Mouse (Mus musculus) G1E (cell line): ENCODE results near the gene Impdh2. TPM values are rescaled to one million over a fixed set of nuclear protein-coding genes. Genes with fewer than 3 reads are reported as not detected.

Source experiments
- ATAC-seq: 2 replicates; pipeline ENCODE4 v1.8.0; 2016; ENCODE audit warnings: mild to moderate bottlenecking; ENCODE audit not compliant: insufficient number of reproducible peaks, poor library complexity, low FRiP score, severe bottlenecking; ENCODE audit errors: extremely low read depth
- DNase-seq: peaks from one replicate; pipeline ENCODE4 v3.0.0; 2012; ENCODE audit warnings: low spot score
- H3K27me3 ChIP-seq: 2 replicates; pipeline ENCODE4 v1.6.1; 2012; ENCODE audit warnings: mild to moderate bottlenecking, low read length, inconsistent platforms; ENCODE audit not compliant: insufficient read depth
- H3K36me3 ChIP-seq: replicated peaks from 2 replicates; pipeline ENCODE3; 2012; ENCODE audit warnings: mild to moderate bottlenecking, inconsistent platforms
- H3K4me1 ChIP-seq: 2 replicates; pipeline ENCODE4 v1.6.1; 2012; ENCODE audit warnings: low read depth, low read length, inconsistent platforms, mixed read lengths; ENCODE audit not compliant: insufficient read depth
- H3K4me3 ChIP-seq: 2 replicates; pipeline ENCODE4 v1.5.1; 2012; ENCODE audit warnings: low read depth, mild to moderate bottlenecking, inconsistent platforms, low read length, moderate library complexity, mixed read lengths
- H3K9me3 ChIP-seq: replicated peaks from 2 replicates; pipeline ENCODE4 v1.6.1; 2012; ENCODE audit warnings: inconsistent platforms
- CTCF ChIP-seq: IDR thresholded peaks from 2 replicates; pipeline ENCODE4 v1.5.1; 2012; ENCODE audit warnings: low read depth, low read length, inconsistent platforms, mixed read lengths
- GATA1 ChIP-seq: IDR thresholded peaks from 2 replicates; pipeline ENCODE4 v1.6.1; 2012; ENCODE audit warnings: borderline replicate concordance, low read length, inconsistent platforms, mixed read lengths
- GATA2 ChIP-seq: IDR thresholded peaks from 2 replicates; pipeline ENCODE4 v1.6.1; 2012; ENCODE audit warnings: low read depth, low read length, inconsistent platforms, borderline replicate concordance
- POLR2AphosphoS5 ChIP-seq: IDR thresholded peaks from 2 replicates; pipeline ENCODE4 v1.6.1; 2012; ENCODE audit warnings: low read depth, low read length, inconsistent platforms; ENCODE audit not compliant: insufficient replicate concordance
- TAL1 ChIP-seq: conservative IDR thresholded peaks from 2 replicates; pipeline ENCODE4 v1.6.1; 2012; ENCODE audit warnings: low read depth, low read length, inconsistent platforms, mixed read lengths
- polyA plus RNA-seq: library from polyadenylated mRNA; stranded (reverse); fragments of >175 nt; gene quantifications from 2 replicates; pipeline ENCODE4 v1.2.3, GENCODE M21; 2012
- total RNA-seq, 2 experiments: library from RNA; stranded (forward) in 1 of 2; stranded (reverse) in 1 of 2; fragments of 200-1000 nt in 1 of 2; fragments of >200 nt in 1 of 2; fragmentation: Nextera tagmentation in 1 of 2; gene quantifications; 2 replicates each; pipeline ENCODE4 v1.2.3; 2014 to 2017

Gene Impdh2
- total and polyA plus RNA-seq, 3 experiments, result 154 to 247 (median 167) TPM

- ATAC-seq, result no peak
These were observed 34.7 kb upstream of the Impdh2 start for GRCm38 (mm10) chr9:108525400-108525799.

GRCm38 (mm10) chr9:108530954-108531353 is 29.1 kb upstream of the Impdh2 start:
- DNase-seq (no peak), ATAC-seq (no peak)
- Histone ChIP-seq H3K36me3 (peaks cover 95% of the 10 kb centered on the region), H3K4me3 (no peak overlapping the region), H3K27me3 (no peaks in the 10 kb centered on the region), H3K4me1 (peaks cover under 1% of the 10 kb centered on the region; the same call in 1 of the 2 replicates), H3K9me3 (no peaks in the 10 kb centered on the region)
- TF ChIP-seq GATA2 (no peak), GATA1 (no peak), CTCF (no peak), POLR2AphosphoS5 (no peak), TAL1 (no peak)

More at GRCm38 (mm10) chr9:108525400-108525799, 34.7 kb upstream of the Impdh2 start:
- Histone ChIP-seq H3K27me3 (no peaks in the 10 kb centered on the region), H3K36me3 (peaks cover 75% of the 10 kb centered on the region), H3K9me3 (no peaks in the 10 kb centered on the region), H3K4me1 (peaks cover 14% of the 10 kb centered on the region), H3K4me3 (no peak overlapping the region)
- DNase-seq, result no peak
- TF ChIP-seq POLR2AphosphoS5 (no peak), GATA1 (no peak), TAL1 (no peak), CTCF (no peak), GATA2 (no peak)

- no peak for TF ChIP-seq POLR2AphosphoS5
- no peak for TF ChIP-seq TAL1
- TF ChIP-seq GATA2, result no peak
- TF ChIP-seq GATA1, result no peak
- no peak for TF ChIP-seq CTCF
- DNase-seq, result no peak
- H3K4me3 ChIP-seq, result no peak overlapping the region
- no peaks in the 10 kb centered on the region for H3K27me3 ChIP-seq
- H3K36me3 ChIP-seq, result peaks cover 96% of the 10 kb centered on the region
- no peak for ATAC-seq
- peaks cover 4% of the 10 kb centered on the region; the same call in 1 of the 2 replicates for H3K4me1 ChIP-seq
- no peaks in the 10 kb centered on the region for H3K9me3 ChIP-seq
These were observed 28.6 kb upstream of the Impdh2 start for GRCm38 (mm10) chr9:108531496-108531895.

- DNase-seq (no peak), ATAC-seq (no peak)
- no peak for TF ChIP-seq GATA1
- TF ChIP-seq CTCF, result no peak
- TF ChIP-seq POLR2AphosphoS5, result no peak
- no peak for TF ChIP-seq GATA2
- no peak for TF ChIP-seq TAL1
- Histone ChIP-seq H3K4me1 (peaks cover 8% of the 10 kb centered on the region; the same call in 1 of the 2 replicates), H3K4me3 (no peak overlapping the region), H3K9me3 (no peaks in the 10 kb centered on the region), H3K27me3 (no peaks in the 10 kb centered on the region), H3K36me3 (peaks cover 91% of the 10 kb centered on the region)
These were observed 19.2 kb upstream of the Impdh2 start for GRCm38 (mm10) chr9:108540846-108541245.

- DNase-seq (no peak), ATAC-seq (no peak)
- TF ChIP-seq GATA2, result no peak
- TF ChIP-seq TAL1, result no peak
- no peak for TF ChIP-seq GATA1
- no peak for TF ChIP-seq CTCF
- TF ChIP-seq POLR2AphosphoS5, result no peak
- Histone ChIP-seq H3K4me1 (peaks cover 6% of the 10 kb centered on the region; the same call in 1 of the 2 replicates), H3K9me3 (no peaks in the 10 kb centered on the region), H3K4me3 (no peak overlapping the region), H3K36me3 (peaks cover 92% of the 10 kb centered on the region), H3K27me3 (no peaks in the 10 kb centered on the region)
These were observed 14.1 kb upstream of the Impdh2 start for GRCm38 (mm10) chr9:108545986-108546385.

GRCm38 (mm10) chr9:108546875-108547274 is 13.2 kb upstream of the Impdh2 start:
- Histone ChIP-seq H3K4me3 (no peak overlapping the region), H3K27me3 (no peaks in the 10 kb centered on the region), H3K9me3 (no peaks in the 10 kb centered on the region), H3K36me3 (peaks cover 91% of the 10 kb centered on the region), H3K4me1 (peaks cover 8% of the 10 kb centered on the region)
- DNase-seq (no peak), ATAC-seq (no peak)
- TF ChIP-seq CTCF (no peak), GATA1 (no peak), POLR2AphosphoS5 (no peak), TAL1 (no peak)

GRCm38 (mm10) chr9:108559169-108559568 is 917 bp upstream of the Impdh2 start:
- DNase-seq (no peak), ATAC-seq (no peak)
- TF ChIP-seq POLR2AphosphoS5, result no peak
- no peak for TF ChIP-seq TAL1
- TF ChIP-seq GATA2, result no peak
- no peak for TF ChIP-seq CTCF
- no peak for TF ChIP-seq GATA1
- no peaks in the 10 kb centered on the region for H3K27me3 ChIP-seq
- H3K4me3 ChIP-seq, result no peak overlapping the region
- H3K36me3 ChIP-seq, result peaks cover 87% of the 10 kb centered on the region
- peaks cover 57% of the 10 kb centered on the region for H3K4me1 ChIP-seq
- H3K9me3 ChIP-seq, result no peaks in the 10 kb centered on the region
